Mouse (Mus musculus) embryonic facial prominence, embryonic 14.5 days (tissue): Measurements from ENCODE around the gene Agap1. TPM values are rescaled to one million over a fixed set of nuclear protein-coding genes. Genes with fewer than 3 reads are reported as not detected.
A peak's percentile ranks its signal among the peaks of the same experiment; 100 is the strongest.

ENCODE experiments used
- ATAC-seq: fragments of 200-750 bp; cut with Nextera tagmentation; 2 replicates; pipeline ENCODE4 v1.8.0; 2017; ENCODE audit warnings: low read depth, moderate number of reproducible peaks, moderate TSS enrichment
- DNase-seq: peaks from one replicate; pipeline ENCODE4 v3.0.0-alpha.2; 2015; ENCODE audit warnings: low spot score
- H3K27ac ChIP-seq: fragments of 300-500 bp; sonication (generic); replicated peaks from 2 replicates; pipeline ENCODE4 v1.5.1; 2014; ENCODE audit warnings: low read depth, mild to moderate bottlenecking, low read length, moderate library complexity
- H3K27me3 ChIP-seq: fragments of 300-500 bp; sonication (generic); replicated peaks from 2 replicates; pipeline ENCODE4 v1.6.1; 2014; ENCODE audit warnings: low read length; ENCODE audit not compliant: control insufficient read depth, insufficient read depth
- H3K36me3 ChIP-seq: fragments of 300-500 bp; sonication (generic); 2 replicates; pipeline ENCODE4 v1.6.1; 2014; ENCODE audit warnings: low read length, mixed read lengths; ENCODE audit not compliant: control insufficient read depth, insufficient read depth
- H3K4me1 ChIP-seq: fragments of 300-500 bp; sonication (generic); 2 replicates; pipeline ENCODE4 v1.6.1; 2014; ENCODE audit warnings: antibody characterized with exemption, low read length; ENCODE audit not compliant: control insufficient read depth, insufficient read depth
- H3K4me2 ChIP-seq: fragments of 300-500 bp; sonication (generic); 2 replicates; pipeline ENCODE4 v1.6.1; 2014; ENCODE audit warnings: low read depth, mild to moderate bottlenecking, low read length, moderate library complexity, mixed read lengths
- H3K4me3 ChIP-seq: fragments of 300-500 bp; sonication (generic); 2 replicates; pipeline ENCODE4 v1.5.1; 2014; ENCODE audit warnings: low read depth, mild to moderate bottlenecking, low read length
- H3K9ac ChIP-seq: fragments of 300-500 bp; sonication (generic); 2 replicates; pipeline ENCODE4 v1.6.1; 2014; ENCODE audit warnings: low read depth, mild to moderate bottlenecking, low read length, moderate library complexity, mixed read lengths
- H3K9me3 ChIP-seq: fragments of 300-500 bp; sonication (generic); 2 replicates; pipeline ENCODE4 v1.6.1; 2016; ENCODE audit warnings: low read length; ENCODE audit not compliant: control insufficient read depth
- WGBS: fragments of 180-500 bp; shearing (Covaris S2); extraction: QIAGEN DNeasy Blood & Tissue Kit; methylation state at CpG from one replicate; pipeline ENCODE4 v1.1.7; 2014; 5-methylcytosine and 5-hydroxymethylcytosine counted together
- polyA plus RNA-seq: library from polyadenylated mRNA; unstranded; fragments of >200 nt; fragmentation: Nextera tagmentation; extraction: Ambion mirVana; gene quantifications from 2 replicates; pipeline ENCODE4 v1.2.1, GENCODE M21; 2014

The Agap1 gene
- polyA plus RNA-seq, 1 experiment from 2014 or later = 19.9 TPM

DNA sequence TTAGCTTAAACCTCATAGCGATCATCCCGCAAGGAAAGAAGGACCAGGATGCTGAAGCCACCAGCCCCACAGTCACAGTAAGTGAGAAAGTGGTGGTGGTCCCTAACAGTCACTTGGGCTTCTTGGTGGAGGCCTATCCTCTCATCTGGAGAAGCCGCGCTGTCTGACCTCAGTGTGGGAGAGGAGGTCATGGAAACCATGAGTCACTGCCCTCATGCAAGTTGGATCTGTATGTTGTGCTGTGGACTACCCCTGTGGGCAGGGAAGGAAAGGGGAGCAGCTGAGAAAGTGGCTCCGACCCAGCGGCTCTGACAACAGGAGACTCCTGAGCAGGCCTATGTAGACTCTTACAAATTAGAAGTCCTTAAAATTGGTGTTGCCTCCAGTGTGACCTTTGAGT, 280.5 kb downstream of the Agap1 start:
- no peaks in the 10 kb centered on the region for H3K36me3 ChIP-seq
- H3K9me3 ChIP-seq = no peaks in the 10 kb centered on the region
- no peak overlapping the region for H3K27ac ChIP-seq
- no peak overlapping the region for H3K9ac ChIP-seq
- H3K4me1 ChIP-seq = peaks cover 6% of the 10 kb centered on the region; the same call in 1 of the 2 replicates
- WGBS = 91% methylated on average over 6 of the region's 6 CpGs
- no peak for DNase-seq
- H3K4me2 ChIP-seq = no peak overlapping the region
- ATAC-seq = no peak
- H3K4me3 ChIP-seq = no peak overlapping the region
- no peaks in the 10 kb centered on the region for H3K27me3 ChIP-seq

DNA sequence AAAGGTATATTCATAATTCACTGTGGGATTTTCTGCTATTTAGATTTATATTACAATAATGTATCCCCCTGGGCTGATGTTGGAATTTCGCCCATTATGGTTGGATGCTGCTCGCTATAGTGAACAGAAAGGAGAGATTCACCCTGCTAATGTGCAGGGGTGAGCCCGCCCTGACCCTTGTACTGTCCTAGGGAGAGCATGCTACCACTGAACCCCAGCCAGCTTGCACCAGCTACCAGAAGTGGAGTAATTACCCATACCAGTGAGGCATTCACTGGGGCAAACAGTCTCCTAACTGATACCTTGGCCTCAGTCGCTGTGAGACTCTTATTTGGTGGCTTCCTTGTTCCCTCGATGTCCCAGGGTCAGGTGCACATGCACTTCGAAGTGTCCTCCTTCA, 281.4 kb downstream of the Agap1 start:
- 90% methylated on average over 6 of the region's 6 CpGs for WGBS
- no peaks in the 10 kb centered on the region for H3K9me3 ChIP-seq
- no peaks in the 10 kb centered on the region for H3K27me3 ChIP-seq
- H3K4me3 ChIP-seq = no peak overlapping the region
- ATAC-seq = no peak
- no peaks in the 10 kb centered on the region for H3K36me3 ChIP-seq
- peaks cover 6% of the 10 kb centered on the region; the same call in 1 of the 2 replicates for H3K4me1 ChIP-seq
- H3K27ac ChIP-seq = no peak overlapping the region
- H3K9ac ChIP-seq = no peak overlapping the region
- H3K4me2 ChIP-seq = no peak overlapping the region
- DNase-seq = no peak

DNA sequence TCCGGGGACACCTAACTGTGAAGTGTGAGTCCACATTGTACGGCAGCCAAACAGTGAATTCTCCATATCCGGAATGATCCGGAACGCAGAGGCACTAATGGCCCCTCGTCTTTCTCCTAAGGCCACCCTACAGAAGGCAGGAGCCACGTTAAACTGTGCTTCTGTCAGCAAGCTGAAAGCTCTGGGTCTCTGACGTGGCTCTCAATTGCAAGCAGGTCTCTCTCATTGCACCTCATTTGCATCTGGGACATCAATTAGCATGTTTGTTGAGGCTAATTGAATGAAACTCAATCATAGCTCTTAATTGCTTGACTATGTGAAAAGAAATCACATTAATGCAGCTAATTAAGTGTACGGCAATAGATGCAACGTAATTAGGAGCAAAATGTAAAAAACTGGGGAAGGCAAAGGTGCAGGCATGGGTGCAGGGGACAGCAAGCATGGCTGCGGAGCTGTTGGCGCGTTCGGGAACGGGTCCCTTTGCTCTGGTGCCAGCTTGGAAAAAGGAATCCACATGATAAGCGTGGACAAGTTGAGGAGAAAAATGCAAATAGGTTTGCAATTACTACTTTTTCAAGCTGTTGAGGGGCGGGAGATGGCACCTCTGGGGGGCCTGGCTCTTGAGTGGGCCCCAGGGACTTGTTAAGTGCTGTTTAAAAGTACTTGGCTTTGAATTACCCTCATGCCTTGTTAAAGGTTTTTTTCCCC, 284.6 kb downstream of the Agap1 start:
- 68% methylated on average over 17 of the region's 17 CpGs for WGBS
- Histone ChIP-seq H3K4me3 (no peak overlapping the region), H3K4me1 (peaks cover 2% of the 10 kb centered on the region; the same call in 1 of the 2 replicates), H3K27me3 (no peaks in the 10 kb centered on the region), H3K4me2 (no peak overlapping the region), H3K27ac (no peak overlapping the region), H3K9me3 (no peaks in the 10 kb centered on the region), H3K9ac (no peak overlapping the region), H3K36me3 (peaks cover 9% of the 10 kb centered on the region)
- DNase-seq (no peak), ATAC-seq (no peak)

DNA sequence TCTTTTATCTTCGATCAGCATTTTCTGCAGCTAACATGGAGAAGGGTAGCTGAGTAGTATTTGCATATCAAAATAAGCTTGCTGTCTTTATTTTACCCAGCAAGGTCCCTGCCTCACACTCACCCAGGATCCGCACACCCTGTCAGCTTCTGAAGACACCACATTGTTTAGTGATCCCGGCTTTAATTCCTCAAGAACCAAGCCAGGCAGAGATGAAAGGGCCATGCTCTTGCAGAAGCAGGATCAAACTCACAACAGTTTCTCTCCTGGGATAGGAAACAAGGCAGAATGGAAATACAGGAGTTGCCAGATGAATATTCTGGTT, 285.1 kb downstream of the Agap1 start:
- Histone ChIP-seq H3K4me3 (no peak overlapping the region), H3K36me3 (peaks cover 14% of the 10 kb centered on the region), H3K4me2 (no peak overlapping the region), H3K27me3 (no peaks in the 10 kb centered on the region), H3K4me1 (no peaks in the 10 kb centered on the region), H3K9ac (no peak overlapping the region), H3K27ac (no peak overlapping the region), H3K9me3 (no peaks in the 10 kb centered on the region)
- ATAC-seq (no peak), DNase-seq (no peak)
- 39% methylated on average over 3 of the region's 3 CpGs for WGBS

DNA sequence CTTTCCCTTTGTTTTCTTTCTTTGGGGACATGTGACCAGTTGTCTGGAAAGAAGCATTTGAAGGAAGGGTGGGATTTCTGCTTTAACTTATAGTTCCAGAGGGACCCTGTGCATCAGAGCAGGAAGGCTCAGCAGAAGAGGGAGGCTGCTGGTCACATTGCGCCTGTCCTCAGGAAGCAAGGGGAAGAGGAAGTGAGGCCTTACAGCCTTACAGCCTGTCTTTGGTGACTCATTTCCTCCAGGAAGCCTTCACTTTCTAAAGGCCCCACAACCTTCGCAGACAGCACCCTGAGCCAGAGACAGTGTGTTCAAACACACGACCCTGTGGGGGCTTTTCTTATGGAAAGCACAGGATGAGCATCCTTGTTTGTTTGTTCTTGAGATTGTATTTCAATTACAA, 287.8 kb downstream of the Agap1 start:
- no peak for ATAC-seq
- no peak overlapping the region for H3K9ac ChIP-seq
- H3K27ac ChIP-seq = no peak overlapping the region
- 60% methylated on average over 3 of the region's 3 CpGs for WGBS
- peaks cover 18% of the 10 kb centered on the region for H3K36me3 ChIP-seq
- H3K4me1 ChIP-seq = no peaks in the 10 kb centered on the region
- no peak overlapping the region for H3K4me2 ChIP-seq
- no peak for DNase-seq
- no peaks in the 10 kb centered on the region for H3K27me3 ChIP-seq
- no peak overlapping the region for H3K4me3 ChIP-seq
- no peaks in the 10 kb centered on the region for H3K9me3 ChIP-seq

DNA sequence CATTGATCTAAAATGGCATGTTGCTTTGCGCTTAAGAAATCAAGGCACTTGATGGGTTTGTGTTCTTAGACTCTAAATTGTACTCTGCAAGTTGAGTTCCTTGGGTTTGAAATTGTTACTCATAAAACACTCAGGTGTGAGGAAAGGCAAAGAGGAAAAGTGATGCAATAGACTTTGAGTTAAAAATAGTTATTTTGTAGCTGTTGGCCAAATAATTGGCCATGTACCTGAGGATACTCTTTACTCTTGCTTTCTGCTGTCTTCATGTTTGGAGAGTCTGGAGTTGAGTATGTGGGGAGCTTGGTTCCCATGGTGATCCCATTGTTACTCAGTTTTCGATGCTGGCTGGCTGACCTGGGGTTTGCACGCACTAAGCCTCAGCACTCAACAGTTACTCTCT, 291.6 kb downstream of the Agap1 start:
- no peaks in the 10 kb centered on the region for H3K27me3 ChIP-seq
- peaks cover 18% of the 10 kb centered on the region for H3K36me3 ChIP-seq
- no peak overlapping the region for H3K27ac ChIP-seq
- H3K9me3 ChIP-seq = no peaks in the 10 kb centered on the region
- peaks cover 12% of the 10 kb centered on the region; the same call in 1 of the 2 replicates for H3K4me1 ChIP-seq
- H3K9ac ChIP-seq = no peak overlapping the region
- ATAC-seq (no peak), DNase-seq (no peak)
- H3K4me2 ChIP-seq = no peak overlapping the region
- 90% methylated on average over 3 of the region's 3 CpGs for WGBS
- H3K4me3 ChIP-seq = no peak overlapping the region

DNA sequence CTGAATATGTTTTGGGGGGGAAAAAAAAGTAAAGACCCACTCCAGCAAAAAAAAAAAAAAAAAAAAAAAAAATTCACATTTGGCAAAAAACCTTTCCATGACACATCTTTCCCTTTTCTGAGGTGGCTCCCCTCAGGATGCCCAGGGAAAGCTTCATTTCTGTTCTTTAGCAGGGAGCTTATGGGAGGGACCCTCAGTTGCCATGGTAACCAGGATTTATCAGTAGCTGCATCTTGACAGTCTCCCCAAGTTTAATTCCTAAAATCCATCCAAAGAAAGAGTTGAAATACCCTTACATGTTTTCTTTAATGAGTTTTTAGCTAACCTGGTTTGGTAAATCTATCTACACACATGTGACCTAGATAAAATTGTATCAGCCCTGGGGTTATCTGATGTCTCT, 295.1 kb downstream of the Agap1 start:
- Histone ChIP-seq H3K36me3 (peaks cover 4% of the 10 kb centered on the region; the same call in 1 of the 2 replicates), H3K9me3 (no peaks in the 10 kb centered on the region), H3K4me2 (no peak overlapping the region), H3K9ac (no peak overlapping the region), H3K4me3 (no peak overlapping the region), H3K27ac (no peak overlapping the region), H3K4me1 (peaks cover 14% of the 10 kb centered on the region; the same call in 1 of the 2 replicates), H3K27me3 (no peaks in the 10 kb centered on the region)
- ATAC-seq (no peak), DNase-seq (no peak)

DNA sequence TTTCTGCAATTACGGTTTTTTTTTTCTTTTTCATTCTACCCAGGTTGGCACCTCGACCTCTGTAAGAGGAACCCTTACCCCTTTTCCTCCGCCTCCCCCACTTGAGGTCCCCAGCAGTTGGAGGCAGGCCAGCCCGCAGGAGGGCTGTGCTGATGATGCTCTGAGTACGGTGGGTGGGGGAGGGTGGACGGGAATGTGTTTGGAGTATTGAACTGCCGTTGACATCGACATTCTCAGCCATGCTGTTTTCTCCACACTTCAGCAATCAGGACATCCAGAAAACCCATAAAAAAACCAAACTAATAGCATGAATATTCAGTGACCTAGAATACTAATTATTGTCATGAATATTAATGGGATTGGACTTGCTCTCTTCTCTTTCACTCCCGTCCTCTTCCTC, 295.9 kb downstream of the Agap1 start:
- H3K9me3 ChIP-seq = no peaks in the 10 kb centered on the region
- DNase-seq (no peak), ATAC-seq (no peak)
- H3K4me1 ChIP-seq = peaks cover 14% of the 10 kb centered on the region; the same call in 1 of the 2 replicates
- H3K4me3 ChIP-seq = no peak overlapping the region
- H3K36me3 ChIP-seq = no peaks in the 10 kb centered on the region
- no peaks in the 10 kb centered on the region for H3K27me3 ChIP-seq
- no peak overlapping the region for H3K27ac ChIP-seq
- no peak overlapping the region for H3K9ac ChIP-seq
- H3K4me2 ChIP-seq = peak overlapping the region; percentile 28
- WGBS = 16% methylated on average over 9 of the region's 9 CpGs

DNA sequence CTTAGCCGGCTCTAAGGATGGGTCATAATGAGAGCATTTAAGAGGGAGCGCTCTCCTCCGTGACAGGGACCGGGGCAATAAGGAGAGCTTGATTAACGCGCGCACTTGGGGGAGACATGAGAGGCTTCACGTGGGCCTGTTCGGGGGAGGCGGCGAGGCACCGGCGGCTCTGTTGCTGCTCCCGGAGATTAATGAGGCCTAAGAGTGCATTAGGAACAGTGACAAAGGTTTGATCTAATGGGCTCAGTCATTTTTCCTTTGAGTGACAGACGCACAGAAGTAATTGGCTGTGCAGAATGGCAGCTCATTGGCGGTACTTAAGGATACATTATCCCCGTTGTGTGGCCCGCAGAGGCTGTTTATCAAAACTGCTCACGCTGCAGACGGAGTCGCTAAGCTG, 296.3 kb downstream of the Agap1 start:
- Histone ChIP-seq H3K4me2 (peak overlapping the region; percentile 28), H3K27ac (no peak overlapping the region), H3K9ac (no peak overlapping the region), H3K36me3 (no peaks in the 10 kb centered on the region), H3K4me1 (peaks cover 14% of the 10 kb centered on the region; the same call in 1 of the 2 replicates), H3K4me3 (no peak overlapping the region), H3K9me3 (no peaks in the 10 kb centered on the region), H3K27me3 (no peaks in the 10 kb centered on the region)
- WGBS = 23% methylated on average over 21 of the region's 21 CpGs
- peak; percentile 66; the same call in 1 of the 2 replicates for ATAC-seq
- peak; percentile 62 for DNase-seq
